ENCODE assay signal across 11 mouse cellular contexts in the genomic region with DNA sequence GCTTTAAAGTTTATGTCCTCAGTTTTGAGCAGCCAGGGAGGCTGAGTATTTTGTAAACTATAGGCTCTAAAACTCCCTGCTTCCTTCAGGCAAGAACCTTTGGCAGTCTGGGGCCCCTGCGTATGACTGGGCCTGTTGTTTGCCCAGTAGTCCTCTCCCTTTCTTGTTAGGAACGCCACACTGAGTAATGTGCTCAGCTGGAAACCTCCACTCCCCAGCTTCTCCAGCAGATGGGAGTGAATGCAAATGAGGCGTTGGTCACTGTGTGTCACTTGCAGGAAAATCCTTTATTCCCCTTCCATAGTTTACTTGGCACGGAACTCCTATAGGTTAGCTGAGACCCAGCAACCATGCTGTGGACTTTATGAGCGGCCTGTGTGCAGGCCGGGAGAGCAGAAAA. TPM values are rescaled to one million over a fixed set of nuclear protein-coding genes. Genes with fewer than 3 reads are reported as not detected.
DNase-seq lines count a peak whose midpoint lies in the region; ATAC-seq lines count a peak whose summit lies in the region.
"Had no signal": no experiment of that assay in that cellular context is flagged by ENCODE, and none has a peak within 500 bp of the region (broad histone marks: within the 10 kb centered on the region; RNA-seq: fewer than 3 reads in every experiment).

No protein-coding gene starts in this region.

- H3K36me3 ChIP-seq in hindbrain, embryonic 11.5 days (ENCODE audit: control insufficient read depth, insufficient read depth, low read length), result no peaks in the 10 kb centered on the region
- H3K36me3 ChIP-seq: heart, embryonic 12.5 days; liver, embryonic 15.5 days had no signal

- H3K9me3 ChIP-seq in hindbrain, embryonic 11.5 days (ENCODE audit: control insufficient read depth, low read length), result no peaks in the 10 kb centered on the region
- H3K9me3 ChIP-seq: heart, embryonic 12.5 days; liver, embryonic 15.5 days had no signal

- no peak for DNase-seq in frontal cortex, postnatal 10 days (ENCODE audit: low spot score in 2 of 2)
- DNase-seq in Muller cell, postnatal 12 days (ENCODE audit: inconsistent ontology term), result peak; percentile 61
- peak; percentile 59 for DNase-seq in hindbrain, embryonic 11.5 days (ENCODE audit: low spot score)
- peak; percentile 32 for DNase-seq in neural tube, embryonic 10.5 days (ENCODE audit: extremely low spot score, low spot score)
- DNase-seq in urinary bladder, postnatal 36 days (ENCODE audit: low spot score in 2 of 2), result no peak
- DNase-seq in thymus, adult 18-20 months, result no peak
- DNase-seq in heart, postnatal 10 days, result no peak
- DNase-seq: kidney, postnatal 4 days had no signal

- H3K4me2 ChIP-seq in hindbrain, embryonic 11.5 days (replicated peaks; ENCODE audit: low read depth, low read length), result no peak overlapping the region
- H3K4me2 ChIP-seq: heart, embryonic 12.5 days; liver, embryonic 15.5 days had no signal

- intact Hi-C loops in heart, postnatal 10 days (cut with DNase I), result no loop called here

- H3K4me1 ChIP-seq in hindbrain, embryonic 11.5 days (replicated peaks; ENCODE audit: control insufficient read depth, insufficient read depth, low read length), result peaks cover 4% of the 10 kb centered on the region; the same call in 1 of the 2 replicates

- H3K27me3 ChIP-seq in hindbrain, embryonic 11.5 days (ENCODE audit: control insufficient read depth, insufficient read depth, low read length), result no peaks in the 10 kb centered on the region
- H3K27me3 ChIP-seq: heart, embryonic 12.5 days; liver, embryonic 15.5 days had no signal

- no peak overlapping the region for H3K9ac ChIP-seq in hindbrain, embryonic 11.5 days (ENCODE audit: low read depth, low read length)
- H3K9ac ChIP-seq: heart, embryonic 12.5 days; liver, embryonic 15.5 days had no signal

- H3K4me3 ChIP-seq in hindbrain, embryonic 11.5 days (ENCODE audit: low read depth, low read length), result no peak overlapping the region
- H3K4me3 ChIP-seq: heart, embryonic 12.5 days; liver, embryonic 15.5 days had no signal

- peak; percentile 55 for ATAC-seq in frontal cortex, adult (ENCODE audit: low TSS enrichment)
- peak; percentile 63 for ATAC-seq in hindbrain, embryonic 11.5 days (ENCODE audit: low FRiP score)

- 14% methylated on average over 6 of the region's 6 CpGs for WGBS in hindbrain, embryonic 11.5 days

- peak overlapping the region; percentile 54 for H3K27ac ChIP-seq in hindbrain, embryonic 11.5 days (ENCODE audit: low read depth, low read length)
- H3K27ac ChIP-seq: liver, embryonic 15.5 days had no signal

RNA-seq across cellular contexts. Expression of a gene that starts 4.9 kb away (rescaled TPM):
- 23.6 and 24.8 TPM in 2 replicates for polyA plus RNA-seq in hindbrain, embryonic 11.5 days (2014; fragmentation: Nextera tagmentation; extraction: Ambion mirVana)
- total RNA-seq in heart, postnatal 10 days (2021), result 10 to 100 TPM; 19.2 to 20.3 TPM

Comparison
In these comparisons a context has a peak if more than half of its experiments do, and no peak if none do; other contexts are left out.
1. DNase-seq: peak in Muller cell, postnatal 12 days (single experiment), hindbrain, embryonic 11.5 days (single experiment) and neural tube, embryonic 10.5 days (single experiment); none in frontal cortex, postnatal 10 days (0 of 2), urinary bladder, postnatal 36 days (0 of 2), thymus, adult 18-20 months (0 of 2) and heart, postnatal 10 days (0 of 2).